In the genomic region with DNA sequence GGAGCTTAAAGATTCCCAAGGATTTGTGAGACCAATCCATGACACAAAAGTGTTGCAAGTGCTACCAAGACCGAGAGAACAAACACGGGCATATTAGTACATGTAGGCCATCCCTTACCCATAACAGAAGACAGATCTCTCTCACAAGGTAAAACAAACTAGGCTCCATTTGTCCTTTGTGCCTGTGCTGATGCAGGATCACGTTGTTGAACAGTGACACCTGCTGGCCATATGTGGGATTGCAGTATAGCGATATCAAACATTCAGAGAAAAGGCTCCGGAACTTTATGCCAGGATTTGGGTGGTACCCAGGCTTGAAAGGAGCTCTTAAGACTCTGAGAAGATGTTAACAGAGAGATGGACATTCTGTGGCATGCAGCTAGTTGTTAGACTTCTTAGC, we compare ENCODE assay signal across 8 mouse cellular contexts. TPM values are rescaled to one million over a fixed set of nuclear protein-coding genes. Genes with fewer than 3 reads are reported as not detected.
DNase-seq lines count a peak whose midpoint lies in the region; ATAC-seq and TF ChIP-seq lines count a peak whose summit lies in the region.

No protein-coding gene starts in this region.

- no peak for TF ChIP-seq EP300 in liver, embryonic 14.5 days (IDR thresholded peaks at IDR 0.05; ENCODE audit: low read depth)

- no peak for ATAC-seq in liver, embryonic 12.5 days
- no peak for ATAC-seq in liver, embryonic 14.5 days (ENCODE audit: insufficient read depth)
- no peak for ATAC-seq in erythroid progenitor cell, adult 5-6 weeks (replicated peaks; ENCODE audit: low FRiP score, poor library complexity, severe bottlenecking)

- 4% methylated on average over 5 of the region's 5 CpGs for WGBS in liver, embryonic 12.5 days (ENCODE audit: insufficient replicate concordance)
- 4% methylated on average over 5 of the region's 5 CpGs for WGBS in liver, embryonic 14.5 days (ENCODE audit: insufficient replicate concordance)

- no peak overlapping the region for H3K9ac ChIP-seq in liver, embryonic 12.5 days
- no peak overlapping the region for H3K9ac ChIP-seq in liver, embryonic 14.5 days (replicated peaks)

- H3K4me2 ChIP-seq in liver, embryonic 12.5 days: no peak overlapping the region
- no peak overlapping the region for H3K4me2 ChIP-seq in liver, embryonic 14.5 days (ENCODE audit: low read depth)

- H3K9me3 ChIP-seq in liver, embryonic 12.5 days (replicated peaks): no peaks in the 10 kb centered on the region
- no peaks in the 10 kb centered on the region for H3K9me3 ChIP-seq in liver, embryonic 14.5 days (ENCODE audit: control insufficient read depth, low read length)

- H3K27me3 ChIP-seq in liver, embryonic 12.5 days (replicated peaks): peaks cover 70% of the 10 kb centered on the region
- peaks cover 36% of the 10 kb centered on the region for H3K27me3 ChIP-seq in liver, embryonic 14.5 days (ENCODE audit: control insufficient read depth, insufficient read depth, low read length)

- peak; percentile 75 for DNase-seq in liver
- DNase-seq in adrenal gland, postnatal 10 days: peak; percentile 88
- DNase-seq in embryo, embryonic 9.5 days (ENCODE audit: extremely low spot score): peak; percentile 77
- peak; percentile 86 for DNase-seq in kidney, postnatal 14 days
- DNase-seq in liver, embryonic 14.5 days (ENCODE audit: low read depth in 3 of 3, low spot score in 3 of 3): peak; percentile 32 to 49 (median 43)
- DNase-seq in right cerebral cortex, postnatal 25 days: peak; percentile 75

- no peak overlapping the region for H3K4me3 ChIP-seq in liver, embryonic 12.5 days
- H3K4me3 ChIP-seq in liver, embryonic 14.5 days (ENCODE audit: insufficient read depth in 1 of 2, low read depth in 2 of 2, low read length in 2 of 2): no peak overlapping the region

- H3K27ac ChIP-seq in liver, embryonic 12.5 days: no peak overlapping the region
- no peak overlapping the region for H3K27ac ChIP-seq in liver, embryonic 14.5 days

- H3K4me1 ChIP-seq in liver, embryonic 12.5 days: peaks cover 12% of the 10 kb centered on the region
- peaks cover 2 to 4% of the 10 kb centered on the region in 2 experiments; a peak in 2 of 4 replicates for H3K4me1 ChIP-seq in liver, embryonic 14.5 days (replicated peaks; ENCODE audit: control insufficient read depth in 2 of 2, insufficient read depth in 2 of 2, low read length in 1 of 2)

- TF ChIP-seq CTCF in liver, embryonic 14.5 days (IDR thresholded peaks at IDR 0.05; ENCODE audit: low read depth): peak; percentile 92

- no peaks in the 10 kb centered on the region for H3K36me3 ChIP-seq in liver, embryonic 12.5 days
- no peaks in the 10 kb centered on the region for H3K36me3 ChIP-seq in liver, embryonic 14.5 days (replicated peaks; ENCODE audit: control insufficient read depth, insufficient read depth, low read depth)

RNA-seq across cellular contexts. Expression of gene Spsb1, which starts 3.7 kb away (rescaled TPM):
- 0.97 and 1.5 TPM in 2 replicates for polyA plus RNA-seq in liver, embryonic 12.5 days (2016; fragmentation: Nextera tagmentation; extraction: Ambion mirVana)
- total RNA-seq in adrenal gland, postnatal 10 days (2021): 10 to 100 TPM; 31.6 TPM
- polyA plus RNA-seq in liver, embryonic 14.5 days (2012; rRNA removed): 0.23 and 0.25 TPM in 2 replicates
- 0.46 and 0.56 TPM in 2 replicates for polyA plus RNA-seq in liver, embryonic 14.5 days (2014; fragmentation: Nextera tagmentation; extraction: Ambion mirVana)
- total RNA-seq in erythroid progenitor cell, adult 5-6 weeks (2015; ENCODE audit: low replicate concordance): 0.72 TPM in 1 of 2 replicates, not detected in the other
- not detected in 2 replicates for total RNA-seq in erythroid progenitor cell, adult 5-6 weeks (2017; ENCODE audit: low replicate concordance)

RNA-seq across cellular contexts. Expression of gene H6pd, which starts 50.3 kb away (rescaled TPM):
- 8.8 and 9.0 TPM in 2 replicates for polyA plus RNA-seq in liver, embryonic 12.5 days (2016; fragmentation: Nextera tagmentation; extraction: Ambion mirVana)
- total RNA-seq in adrenal gland, postnatal 10 days (2021): 100 to 1,000 TPM; 102 to 133 TPM
- polyA plus RNA-seq in liver, embryonic 14.5 days (2012; rRNA removed): 8.3 and 9.6 TPM in 2 replicates
- polyA plus RNA-seq in liver, embryonic 14.5 days (2014; fragmentation: Nextera tagmentation; extraction: Ambion mirVana): 7.9 and 9.1 TPM in 2 replicates
- total RNA-seq in erythroid progenitor cell, adult 5-6 weeks (2015; ENCODE audit: low replicate concordance): 2.5 TPM in 2 replicates
- total RNA-seq in erythroid progenitor cell, adult 5-6 weeks (2017; ENCODE audit: low replicate concordance): 3.2 and 11.8 TPM in 2 replicates

Comparison
In these comparisons a context has a peak if more than half of its experiments do, and no peak if none do; other contexts are left out.
1. RNA of gene Spsb1, which starts 3.7 kb away (total RNA-seq): 31.6 TPM in adrenal gland, postnatal 10 days; 0.72 TPM in erythroid progenitor cell, adult 5-6 weeks; every median in the first group is over 10 times any median in the second.
2. RNA of gene H6pd, which starts 50.3 kb away (total RNA-seq): 102 to 133 TPM in adrenal gland, postnatal 10 days; 2.5 to 11.8 TPM in erythroid progenitor cell, adult 5-6 weeks; every median in the first group is over 4 times any median in the second.
3. Peak in every context shown above with its lines, with median percentiles within 50 percentile points of each other: DNase-seq.